Mouse (Mus musculus): ENCODE results near the gene Hmga1b. TPM values are rescaled to one million over a fixed set of nuclear protein-coding genes. Genes with fewer than 3 reads are reported as not detected.
"Not testable (repeated sequence)": the region's sequence is repeated elsewhere in the genome, so short reads cannot be mapped to it uniquely, and the experiment has no call there.

Hmga1b gene
- polyA plus RNA-seq, 1 experiment = 52.5 TPM

GRCm38 (mm10) chr11:120744121-120744701, 18.4 kb upstream of the Hmga1b start:
- no peaks in the 10 kb centered on the region for H3K4me1 ChIP-seq (ENCODE audit: control insufficient read depth, insufficient read depth, low read length)
- H3K4me3 ChIP-seq (replicated peaks; ENCODE audit: control insufficient read depth, low read depth, low read length) = no peak overlapping the region
- no peak for TF ChIP-seq POLR2A (IDR thresholded peaks at IDR 0.05; ENCODE audit: borderline replicate concordance, control insufficient read depth, low read depth, low read length)
- WGBS = 74% methylated on average over 7 of the region's 7 CpGs
- H3K27ac ChIP-seq (ENCODE audit: control insufficient read depth, insufficient read depth, low read depth, low read length, poor library complexity) = no peak overlapping the region

DNA sequence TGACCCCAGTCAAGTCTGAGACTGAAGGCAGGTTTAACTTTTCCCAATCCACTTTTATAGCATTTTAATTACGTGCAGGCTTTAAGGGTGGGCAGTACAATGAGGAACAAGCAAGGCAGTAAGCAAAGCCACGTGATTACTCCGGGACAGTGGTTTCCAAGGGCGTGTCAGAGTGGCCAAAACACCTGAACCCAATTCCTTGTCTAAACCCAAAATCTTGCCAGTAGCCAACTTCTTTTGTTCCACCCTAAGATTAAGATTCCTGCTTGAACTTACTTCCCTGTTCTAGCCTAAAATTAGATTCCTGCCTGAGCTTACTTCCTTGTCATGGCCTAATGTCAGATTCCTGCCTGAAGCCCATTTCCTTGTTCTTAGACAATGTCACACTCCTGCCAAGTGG, 14.6 kb upstream of the Hmga1b start:
- no peak for TF ChIP-seq CTCF (IDR thresholded peaks at IDR 0.05; ENCODE audit: control insufficient read depth, insufficient read depth, low read length)
- TF ChIP-seq POLR2A (IDR thresholded peaks at IDR 0.05; ENCODE audit: borderline replicate concordance, control insufficient read depth, low read depth, low read length) = no peak
- 16% methylated on average over 4 of the region's 4 CpGs for WGBS
- H3K27ac ChIP-seq (ENCODE audit: control insufficient read depth, insufficient read depth, low read depth, low read length, poor library complexity) = no peak overlapping the region
- H3K4me1 ChIP-seq (ENCODE audit: control insufficient read depth, insufficient read depth, low read length) = no peaks in the 10 kb centered on the region
- no peak overlapping the region for H3K4me3 ChIP-seq (replicated peaks; ENCODE audit: control insufficient read depth, low read depth, low read length)

- TF ChIP-seq POLR2A (IDR thresholded peaks at IDR 0.05; ENCODE audit: borderline replicate concordance, control insufficient read depth, low read depth, low read length) (no peak), CTCF (IDR thresholded peaks at IDR 0.05; ENCODE audit: control insufficient read depth, insufficient read depth, low read length) (peak; percentile 81)
- H3K4me1 ChIP-seq (ENCODE audit: control insufficient read depth, insufficient read depth, low read length) = no peaks in the 10 kb centered on the region
- 57% methylated on average over 8 of the region's 8 CpGs for WGBS
- H3K27ac ChIP-seq (ENCODE audit: control insufficient read depth, insufficient read depth, low read depth, low read length, poor library complexity) = no peak overlapping the region
- no peak overlapping the region for H3K4me3 ChIP-seq (replicated peaks; ENCODE audit: control insufficient read depth, low read depth, low read length)
These were observed 13.2 kb upstream of the Hmga1b start for GRCm38 (mm10) chr11:120749430-120749829.

DNA sequence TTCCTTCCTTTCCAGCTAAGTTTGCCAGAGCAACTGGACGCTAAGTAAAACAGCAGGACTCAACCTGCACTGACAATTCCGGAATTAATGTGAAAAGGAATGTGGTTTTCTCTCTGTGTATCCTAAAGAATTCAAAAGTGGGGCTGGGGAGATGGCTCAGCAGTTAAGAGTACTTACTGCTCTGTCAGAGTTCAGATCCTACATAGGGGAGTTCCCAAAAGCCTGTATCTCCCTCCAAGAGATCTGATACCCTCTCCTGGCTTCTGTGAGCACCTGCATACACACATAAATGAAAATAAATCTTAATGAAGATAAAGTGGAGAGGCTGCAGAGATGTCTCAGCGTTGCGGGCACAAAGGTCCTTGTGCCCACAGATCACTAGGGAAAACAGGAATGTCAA, 11.0 kb upstream of the Hmga1b start:
- Histone ChIP-seq H3K4me3 (replicated peaks; ENCODE audit: control insufficient read depth, low read depth, low read length) (no peak overlapping the region), H3K27ac (ENCODE audit: control insufficient read depth, insufficient read depth, low read depth, low read length, poor library complexity) (no peak overlapping the region), H3K4me1 (ENCODE audit: control insufficient read depth, insufficient read depth, low read length) (no peaks in the 10 kb centered on the region)
- TF ChIP-seq POLR2A (IDR thresholded peaks at IDR 0.05; ENCODE audit: borderline replicate concordance, control insufficient read depth, low read depth, low read length) (no peak), CTCF (IDR thresholded peaks at IDR 0.05; ENCODE audit: control insufficient read depth, insufficient read depth, low read length) (no peak)
- whole genome bisulfite sequencing = 79% methylated on average over 4 of the region's 4 CpGs

DNA sequence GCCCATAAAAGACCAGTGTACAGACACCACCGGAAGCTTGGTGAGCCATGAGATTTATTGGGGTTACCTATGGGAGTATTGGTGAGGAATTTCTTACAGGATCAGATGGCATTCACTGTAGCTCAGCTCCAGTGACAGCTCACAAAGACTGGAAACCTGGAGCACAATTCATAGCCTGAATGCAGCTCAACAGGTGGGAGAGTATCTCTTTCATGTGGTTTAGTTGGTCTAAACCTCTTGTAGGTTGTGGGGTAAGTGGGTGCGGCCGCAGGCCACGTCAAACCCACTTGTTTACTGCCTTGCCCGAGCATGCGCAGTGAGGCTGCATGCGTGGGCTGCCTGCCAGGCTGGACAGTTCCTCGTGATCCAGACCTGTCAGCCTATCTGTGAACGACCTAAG, 2.4 kb upstream of the Hmga1b start:
- Histone ChIP-seq H3K4me1 (ENCODE audit: control insufficient read depth, insufficient read depth, low read length) (no peaks in the 10 kb centered on the region), H3K27ac (ENCODE audit: control insufficient read depth, insufficient read depth, low read depth, low read length, poor library complexity) (no peak overlapping the region), H3K4me3 (replicated peaks; ENCODE audit: control insufficient read depth, low read depth, low read length) (no peak overlapping the region)
- TF ChIP-seq CTCF (IDR thresholded peaks at IDR 0.05; ENCODE audit: control insufficient read depth, insufficient read depth, low read length) (no peak), POLR2A (IDR thresholded peaks at IDR 0.05; ENCODE audit: borderline replicate concordance, control insufficient read depth, low read depth, low read length) (no peak)
- WGBS = 82% methylated on average over 9 of the region's 9 CpGs

DNA sequence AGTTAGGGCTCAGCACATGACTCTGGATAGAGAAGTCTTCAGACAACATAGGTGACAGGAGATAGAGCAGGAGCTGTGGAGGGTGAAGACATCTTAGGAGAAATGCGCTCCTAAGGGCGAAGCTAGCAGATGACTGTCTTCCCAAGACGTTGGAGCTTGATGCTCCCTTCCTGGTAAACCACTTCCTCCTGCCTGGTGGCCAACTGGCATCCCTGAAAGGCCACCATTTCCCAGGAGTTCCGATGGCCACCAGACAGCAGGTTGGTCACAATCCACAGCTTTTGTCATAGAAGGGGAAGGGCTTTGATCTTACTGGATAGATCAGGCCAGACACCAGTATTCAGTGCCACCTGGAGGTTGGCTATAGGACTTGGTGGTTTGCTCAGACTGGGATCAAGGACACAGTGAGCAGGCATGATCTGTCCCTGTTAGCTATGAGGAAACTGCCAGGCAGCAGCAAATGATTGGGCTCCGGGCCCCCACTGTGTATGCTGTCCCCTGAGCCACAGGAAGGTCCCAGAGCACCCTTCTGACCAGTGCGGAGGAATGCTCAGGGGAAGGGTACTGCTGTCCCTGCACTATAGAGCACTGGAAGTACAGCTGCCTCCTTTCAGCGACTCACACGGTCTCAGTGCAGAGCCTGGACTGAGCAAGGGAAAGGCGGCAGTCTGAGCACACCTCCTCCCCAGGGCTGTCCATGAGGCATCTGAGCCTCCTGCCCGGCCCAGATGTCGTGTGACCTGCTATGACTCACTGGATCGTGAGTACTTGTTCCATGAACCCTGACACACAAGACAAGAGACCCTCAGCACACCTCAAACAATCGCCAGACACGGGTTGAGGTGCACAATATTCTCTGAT, 553 bp upstream of the Hmga1b start:
- Histone ChIP-seq H3K4me3 (replicated peaks; ENCODE audit: control insufficient read depth, low read depth, low read length) (no peak overlapping the region), H3K4me1 (ENCODE audit: control insufficient read depth, insufficient read depth, low read length) (no peaks in the 10 kb centered on the region), H3K27ac (ENCODE audit: control insufficient read depth, insufficient read depth, low read depth, low read length, poor library complexity) (no peak overlapping the region)
- WGBS = 75% methylated on average over 14 of the region's 14 CpGs
- no peak for TF ChIP-seq POLR2A (IDR thresholded peaks at IDR 0.05; ENCODE audit: borderline replicate concordance, control insufficient read depth, low read depth, low read length)
- no peak for TF ChIP-seq CTCF (IDR thresholded peaks at IDR 0.05; ENCODE audit: control insufficient read depth, insufficient read depth, low read length)

- not testable (repeated sequence) for H3K27ac ChIP-seq (ENCODE audit: control insufficient read depth, insufficient read depth, low read depth, low read length, poor library complexity); H3K4me3 ChIP-seq (replicated peaks; ENCODE audit: control insufficient read depth, low read depth, low read length); H3K4me1 ChIP-seq (ENCODE audit: control insufficient read depth, insufficient read depth, low read length)
- WGBS = 29% methylated on average over 9 of the region's 23 CpGs
These were observed 766 bp downstream of the Hmga1b start for GRCm38 (mm10) chr11:120763121-120763999.

DNA sequence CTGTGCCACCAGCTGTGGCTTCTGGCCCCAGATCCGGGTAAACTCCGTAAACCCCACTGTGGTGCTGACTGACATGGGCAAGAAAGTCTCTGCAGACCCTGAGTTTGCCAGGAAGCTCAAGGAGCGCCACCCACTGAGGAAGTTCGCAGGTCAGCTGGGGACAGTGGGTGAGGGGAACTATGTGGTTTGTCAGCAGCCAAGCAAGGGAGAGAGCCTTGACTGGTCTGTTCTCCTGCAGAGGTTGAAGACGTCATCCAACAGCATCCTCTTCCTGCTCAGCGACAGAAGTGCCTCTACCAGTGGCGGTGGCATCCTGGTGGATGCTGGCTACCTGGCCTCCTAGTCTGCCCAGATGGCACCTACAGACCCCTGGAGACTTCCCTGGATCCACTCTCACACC, 4.4 kb downstream of the Hmga1b start:
- not testable (repeated sequence) for H3K27ac ChIP-seq (ENCODE audit: control insufficient read depth, insufficient read depth, low read depth, low read length, poor library complexity); H3K4me1 ChIP-seq (ENCODE audit: control insufficient read depth, insufficient read depth, low read length); H3K4me3 ChIP-seq (replicated peaks; ENCODE audit: control insufficient read depth, low read depth, low read length)
- 1% methylated on average over 4 of the region's 7 CpGs for WGBS
